Mouse (Mus musculus) neural tube, embryonic 12.5 days (tissue): ENCODE measurements at regions not wholly inside any gene's neighbourhood (a gene's known extent, or its start where the extent isn't known, plus 50 kb on each side); places are given as distances from the start of the nearest gene placed in this dataset.

ENCODE experiments used
- ATAC-seq: fragments of 200-750 bp; cut with Nextera tagmentation; 2 replicates; pipeline ENCODE4 v1.8.0; 2017; ENCODE audit warnings: low read depth, mild to moderate bottlenecking, moderate TSS enrichment, moderate library complexity; ENCODE audit not compliant: low FRiP score
- H3K27ac ChIP-seq: fragments of 300-500 bp; sonication (generic); 2 replicates; pipeline ENCODE4 v1.5.1; 2016
- H3K27me3 ChIP-seq: fragments of 300-500 bp; sonication (generic); replicated peaks from 2 replicates; pipeline ENCODE4 v1.6.1; 2016; ENCODE audit warnings: mild to moderate bottlenecking
- H3K36me3 ChIP-seq: fragments of 300-500 bp; sonication (generic); 2 replicates; pipeline ENCODE4 v1.6.1; 2016; ENCODE audit warnings: mild to moderate bottlenecking
- H3K4me1 ChIP-seq: fragments of 300-500 bp; sonication (generic); 2 replicates; pipeline ENCODE4 v1.6.1; 2016
- H3K4me2 ChIP-seq: fragments of 300-500 bp; sonication (generic); replicated peaks from 2 replicates; pipeline ENCODE4 v1.6.1; 2016; ENCODE audit warnings: mild to moderate bottlenecking
- H3K4me3 ChIP-seq: fragments of 300-500 bp; sonication (generic); 2 replicates; pipeline ENCODE4 v1.5.1; 2016
- H3K9ac ChIP-seq: fragments of 300-500 bp; sonication (generic); 2 replicates; pipeline ENCODE4 v1.6.1; 2016; ENCODE audit warnings: mild to moderate bottlenecking
- H3K9me3 ChIP-seq: fragments of 300-500 bp; sonication (generic); 2 replicates; pipeline ENCODE4 v1.6.1; 2016; ENCODE audit warnings: mild to moderate bottlenecking
- WGBS: fragments of 180-500 bp; shearing (Covaris S2); methylation state at CpG from one replicate; pipeline ENCODE4 v1.1.7; 2016; 5-methylcytosine and 5-hydroxymethylcytosine counted together

DNA sequence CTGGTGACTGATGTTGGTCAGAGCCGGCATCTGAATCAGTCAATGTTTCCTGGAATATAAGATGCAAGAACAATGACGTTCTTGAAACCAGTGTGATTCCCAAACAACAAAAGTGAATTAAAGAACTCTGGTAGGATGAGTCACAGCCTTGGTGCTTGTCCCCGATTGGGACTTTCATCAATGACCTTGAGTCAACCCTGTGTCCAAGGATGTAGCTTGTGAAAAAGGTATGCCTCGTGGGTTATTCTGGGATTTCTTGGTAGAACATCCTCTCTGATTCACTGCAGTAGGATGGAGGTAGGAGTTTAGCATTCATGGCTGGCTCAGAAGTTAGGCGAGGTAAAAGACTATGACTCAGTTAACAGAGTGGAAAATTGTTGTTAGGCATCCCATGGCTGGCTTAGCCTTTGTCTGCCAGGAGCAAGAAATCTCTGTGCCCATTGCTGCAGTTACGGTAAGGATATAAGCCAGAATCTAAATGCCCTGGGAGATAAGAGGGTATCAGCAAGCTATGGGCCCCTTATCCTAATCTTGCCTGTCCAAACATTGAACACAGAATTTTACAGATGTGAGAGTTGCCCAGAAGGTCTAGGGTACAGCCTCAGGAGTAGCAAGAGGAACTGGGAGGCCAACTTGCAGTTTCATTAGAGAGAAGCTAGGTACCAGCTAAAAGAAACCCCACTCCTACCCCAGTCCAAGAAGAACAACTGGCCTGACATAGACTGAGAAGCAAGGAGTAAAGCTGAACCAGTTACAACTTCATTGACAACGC, 55.9 kb upstream of the Ralgps2 start:
- no peak overlapping the region for H3K9ac ChIP-seq
- H3K36me3 ChIP-seq, result no peaks in the 10 kb centered on the region
- 92% methylated on average over 7 of the region's 7 CpGs for WGBS
- H3K27me3 ChIP-seq, result no peaks in the 10 kb centered on the region
- H3K4me2 ChIP-seq, result no peak overlapping the region
- peaks cover 33% of the 10 kb centered on the region for H3K4me1 ChIP-seq
- H3K27ac ChIP-seq, result no peak overlapping the region
- no peaks in the 10 kb centered on the region for H3K9me3 ChIP-seq
- no peak for ATAC-seq
- no peak overlapping the region for H3K4me3 ChIP-seq

DNA sequence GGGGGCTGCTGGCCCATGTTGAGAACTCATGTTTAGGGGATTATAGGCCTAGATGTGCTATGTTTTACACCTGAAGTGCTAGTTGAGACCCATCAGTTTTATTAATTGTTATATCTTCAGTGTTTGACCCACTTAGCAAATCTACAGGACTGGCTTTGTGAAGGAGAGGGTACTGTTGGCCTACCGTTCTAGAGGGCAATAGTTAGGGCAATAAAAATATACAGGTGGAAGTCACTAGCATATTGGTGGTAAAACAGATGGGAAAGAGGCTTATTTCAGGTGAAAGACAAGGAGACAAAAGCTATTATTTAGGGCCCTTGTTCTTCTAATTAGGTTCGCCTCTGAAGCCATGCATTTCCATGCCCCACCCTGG, 55.2 kb upstream of the Ralgps2 start:
- Histone ChIP-seq H3K4me1 (peaks cover 40% of the 10 kb centered on the region), H3K9ac (no peak overlapping the region), H3K9me3 (no peaks in the 10 kb centered on the region), H3K4me3 (no peak overlapping the region), H3K36me3 (no peaks in the 10 kb centered on the region), H3K27me3 (no peaks in the 10 kb centered on the region), H3K27ac (no peak overlapping the region), H3K4me2 (no peak overlapping the region)
- no peak for ATAC-seq
- 75% methylated on average over 2 of the region's 2 CpGs for WGBS

DNA sequence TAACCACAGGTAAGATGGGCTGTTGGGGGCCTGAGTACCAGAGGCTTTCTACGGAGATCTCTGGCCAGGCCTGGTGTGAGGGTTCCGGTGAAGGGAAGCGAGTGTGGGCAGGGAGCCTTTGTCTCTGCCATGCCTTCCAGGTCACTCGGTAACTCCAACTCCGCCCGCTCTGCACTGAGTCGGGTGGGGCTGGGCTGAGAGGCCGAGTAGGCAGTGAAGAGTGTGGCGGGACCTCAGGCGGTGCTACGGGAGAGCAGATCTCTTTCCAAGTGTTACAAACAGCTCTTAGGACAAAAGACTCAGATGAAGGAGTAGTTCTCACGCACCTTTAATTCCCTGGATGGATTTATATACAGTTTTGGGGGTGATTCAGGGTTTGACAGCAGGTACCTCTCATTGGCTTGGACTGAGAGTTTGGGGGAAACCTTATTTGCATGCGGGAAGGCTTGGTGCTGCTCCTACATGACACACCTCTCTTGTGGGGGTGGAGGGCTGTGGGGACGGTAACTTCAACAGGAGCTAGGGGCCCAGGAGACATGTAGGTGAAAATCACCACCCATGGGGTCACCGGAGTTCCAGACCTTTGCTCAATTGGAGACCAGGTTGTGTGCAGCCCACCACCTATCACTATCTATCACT, 54.7 kb upstream of the Ralgps2 start:
- Histone ChIP-seq H3K27me3 (no peaks in the 10 kb centered on the region), H3K4me3 (no peak overlapping the region), H3K9me3 (no peaks in the 10 kb centered on the region), H3K27ac (no peak overlapping the region), H3K36me3 (no peaks in the 10 kb centered on the region), H3K4me2 (no peak overlapping the region), H3K9ac (no peak overlapping the region), H3K4me1 (peaks cover 45% of the 10 kb centered on the region)
- WGBS, result 64% methylated on average over 15 of the region's 15 CpGs
- no peak for ATAC-seq

DNA sequence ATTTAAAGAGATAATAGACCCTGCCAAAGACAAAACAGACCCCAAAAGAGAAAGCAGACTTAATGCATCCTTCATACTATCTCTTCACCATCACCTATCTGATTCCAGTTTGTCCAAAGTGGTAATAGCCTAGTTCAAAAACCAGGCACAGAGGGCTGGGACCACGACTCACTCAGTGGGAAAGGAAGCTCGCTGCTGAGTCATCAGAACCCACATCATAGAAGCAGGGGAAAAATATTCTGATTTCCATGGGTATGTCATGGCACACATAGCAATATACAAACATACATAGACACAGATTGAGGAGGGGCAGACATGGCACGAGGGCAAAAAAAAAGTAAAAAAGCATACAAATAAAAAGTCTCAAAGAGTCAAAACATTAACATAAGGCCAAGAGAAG, 53.7 kb upstream of the Ralgps2 start:
- H3K27ac ChIP-seq, result no peak overlapping the region
- no peak overlapping the region for H3K4me3 ChIP-seq
- no peaks in the 10 kb centered on the region for H3K36me3 ChIP-seq
- no peak overlapping the region for H3K4me2 ChIP-seq
- 80% methylated on average over 3 of the region's 3 CpGs for WGBS
- H3K27me3 ChIP-seq, result no peaks in the 10 kb centered on the region
- H3K4me1 ChIP-seq, result peaks cover 47% of the 10 kb centered on the region
- H3K9ac ChIP-seq, result no peak overlapping the region
- ATAC-seq, result no peak
- no peaks in the 10 kb centered on the region for H3K9me3 ChIP-seq

DNA sequence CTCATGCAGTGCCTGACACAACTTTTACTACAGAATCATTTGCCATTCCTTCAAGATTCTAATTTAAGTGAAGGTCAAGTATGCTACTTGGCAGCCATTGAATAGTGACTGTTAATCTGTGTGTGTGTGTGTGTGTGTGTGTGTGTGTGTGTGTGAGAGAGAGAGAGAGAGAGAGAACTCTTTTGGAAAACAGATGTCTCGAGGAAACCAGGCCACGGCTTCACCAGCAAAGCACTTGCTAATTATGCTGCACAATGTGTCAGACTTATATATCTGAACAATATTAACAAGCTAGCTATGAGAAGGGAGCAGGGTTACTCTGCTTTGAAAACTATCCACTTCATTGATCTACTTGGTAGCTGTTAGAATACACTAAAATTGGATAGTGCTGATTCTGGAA, 53.1 kb upstream of the Ralgps2 start:
- no peak overlapping the region for H3K9ac ChIP-seq
- 50% methylated on average over 2 of the region's 2 CpGs for WGBS
- no peaks in the 10 kb centered on the region for H3K9me3 ChIP-seq
- no peaks in the 10 kb centered on the region for H3K36me3 ChIP-seq
- peaks cover 43% of the 10 kb centered on the region for H3K4me1 ChIP-seq
- H3K4me2 ChIP-seq, result no peak overlapping the region
- H3K27me3 ChIP-seq, result no peaks in the 10 kb centered on the region
- no peak overlapping the region for H3K4me3 ChIP-seq
- no peak overlapping the region for H3K27ac ChIP-seq
- no peak for ATAC-seq

DNA sequence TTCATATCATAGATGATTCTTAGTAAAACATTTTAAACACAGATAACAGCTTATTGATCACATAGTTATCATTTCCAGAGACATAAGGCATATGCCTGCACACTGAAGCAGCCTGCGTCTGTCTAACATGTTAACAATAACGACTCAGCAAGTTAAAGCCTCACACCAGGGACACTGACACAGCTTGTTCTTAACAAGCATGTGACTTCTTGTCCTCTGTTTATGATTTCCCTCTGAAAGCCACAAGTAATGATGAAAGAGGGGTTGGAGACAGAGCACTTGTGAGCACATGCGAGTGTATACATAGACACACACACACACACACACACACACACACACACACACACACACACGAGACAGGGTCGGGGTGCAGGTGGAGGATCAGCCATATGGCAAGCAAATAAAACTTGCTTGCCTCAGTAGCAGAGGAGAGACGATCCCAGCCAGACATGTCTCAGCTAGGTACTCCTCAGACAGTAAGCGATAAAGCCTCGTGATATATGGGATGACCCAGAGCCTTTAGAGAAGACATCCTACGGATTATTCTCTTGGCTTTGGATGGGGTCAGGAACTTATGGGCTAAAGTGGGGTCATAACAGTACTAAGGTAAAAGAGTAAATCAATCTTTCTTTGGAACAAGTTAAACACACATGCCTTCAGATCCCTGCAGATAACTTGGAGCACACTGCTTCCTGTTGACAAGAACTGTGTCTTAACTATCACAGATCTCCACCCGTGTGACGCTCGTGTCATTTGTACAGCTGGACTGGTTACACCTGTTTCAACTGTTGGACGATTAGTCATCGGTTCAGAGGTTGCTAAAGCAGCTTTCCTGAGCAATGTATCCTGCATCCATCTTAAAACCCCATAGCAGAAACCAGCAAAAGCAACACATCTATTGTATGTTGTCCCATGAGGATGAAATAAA, 51.4 kb upstream of the Ralgps2 start:
- Histone ChIP-seq H3K9ac (no peak overlapping the region), H3K9me3 (no peaks in the 10 kb centered on the region), H3K36me3 (no peaks in the 10 kb centered on the region), H3K4me3 (no peak overlapping the region), H3K27ac (no peak overlapping the region), H3K4me2 (no peak overlapping the region), H3K4me1 (peaks cover 27% of the 10 kb centered on the region), H3K27me3 (no peaks in the 10 kb centered on the region)
- 59% methylated on average over 14 of the region's 14 CpGs for whole genome bisulfite sequencing
- ATAC-seq, result peak; percentile 35

DNA sequence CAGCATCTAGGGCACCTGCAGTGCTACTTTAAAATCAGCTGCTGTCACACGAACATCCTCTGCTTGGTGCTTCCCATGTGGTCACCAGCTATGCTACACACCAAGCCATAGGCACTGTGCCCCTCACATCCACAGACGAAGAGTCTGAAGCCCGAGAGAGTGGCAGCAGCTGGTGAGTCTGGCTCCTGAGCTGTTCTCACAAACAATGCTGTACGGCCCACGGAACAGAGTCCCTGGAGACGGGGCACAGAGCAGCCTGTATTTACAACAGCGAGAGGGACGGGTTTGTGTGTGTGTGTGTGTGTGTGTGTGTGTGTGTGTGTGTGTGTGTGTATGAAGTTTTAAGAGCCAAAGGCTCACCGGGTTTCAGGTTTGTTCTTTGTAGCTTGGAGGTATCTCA, 50.7 kb upstream of the Ralgps2 start:
- ATAC-seq, result peak; percentile 84
- Histone ChIP-seq H3K27me3 (no peaks in the 10 kb centered on the region), H3K36me3 (no peaks in the 10 kb centered on the region), H3K27ac (no peak overlapping the region), H3K9ac (no peak overlapping the region), H3K4me1 (peaks cover 27% of the 10 kb centered on the region), H3K4me3 (no peak overlapping the region), H3K9me3 (no peaks in the 10 kb centered on the region), H3K4me2 (no peak overlapping the region)
- WGBS, result 33% methylated on average over 9 of the region's 9 CpGs

DNA sequence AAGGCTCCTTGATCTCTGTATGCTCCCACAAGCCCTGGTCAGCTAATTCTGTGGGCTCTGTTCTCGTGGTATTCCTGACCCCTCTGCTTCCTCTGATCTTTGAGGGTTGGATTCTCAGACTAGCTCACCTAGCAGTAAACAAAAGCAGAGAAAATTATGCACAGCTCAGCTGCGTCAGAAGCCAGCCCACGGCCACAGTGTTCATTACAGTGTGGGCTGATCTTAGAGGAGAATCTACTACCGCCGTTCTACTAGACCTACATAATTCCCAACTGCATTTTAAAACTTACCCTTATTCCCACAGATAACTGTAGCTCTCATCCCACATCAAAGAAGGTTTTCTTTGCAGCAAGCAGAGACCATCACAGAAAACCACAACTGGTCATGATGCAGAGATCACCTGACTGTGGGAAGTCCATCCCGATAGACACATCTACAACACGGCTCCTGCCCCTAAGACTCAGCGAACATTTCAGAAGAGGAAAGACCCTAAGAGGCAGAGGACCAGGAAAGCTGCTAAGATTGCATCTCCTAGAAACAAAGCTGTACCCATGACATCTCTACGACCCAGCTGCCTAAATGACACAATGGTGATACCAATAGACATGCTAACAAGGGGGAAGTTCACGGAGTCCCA, 49.8 kb upstream of the Ralgps2 start:
- no peak for ATAC-seq
- Histone ChIP-seq H3K4me3 (no peak overlapping the region), H3K27ac (no peak overlapping the region), H3K9me3 (no peaks in the 10 kb centered on the region), H3K4me2 (no peak overlapping the region), H3K36me3 (no peaks in the 10 kb centered on the region), H3K9ac (no peak overlapping the region), H3K27me3 (no peaks in the 10 kb centered on the region), H3K4me1 (peaks cover 27% of the 10 kb centered on the region)
- WGBS, result 69% methylated on average over 10 of the region's 10 CpGs
